Mouse (Mus musculus) kidney, postnatal 14 days (tissue): ENCODE measurements around the gene Tmem209.

Experiments
- DNase-seq: peaks from one replicate; pipeline ENCODE4 v3.0.0; 2022; ENCODE audit warnings: mixed read lengths

Tmem209 gene

GRCm38 (mm10) chr6:30460750-30461446 lies 48.7 kb downstream of the Tmem209 start:
- DNase-seq: peak; percentile 63

- peak; percentile 85 for DNase-seq
Observed at GRCm38 (mm10) chr6:30459811-30460749, 49.5 kb downstream of the Tmem209 start.

GRCm38 (mm10) chr6:30459056-30459747 lies 50.4 kb downstream of the Tmem209 start:
- DNase-seq: no peak

GRCm38 (mm10) chr6:30458626-30459025 lies 51.0 kb downstream of the Tmem209 start:
- no peak for DNase-seq

- DNase-seq: no peak
Observed at GRCm38 (mm10) chr6:30456991-30457390, 52.6 kb downstream of the Tmem209 start.

GRCm38 (mm10) chr6:30439576-30439975 lies 70.0 kb downstream of the Tmem209 start:
- no peak for DNase-seq

GRCm38 (mm10) chr6:30437054-30437453 lies 72.5 kb downstream of the Tmem209 start:
- DNase-seq: no peak

- DNase-seq: no peak
Observed at GRCm38 (mm10) chr6:30436476-30436875, 73.1 kb downstream of the Tmem209 start.

- DNase-seq: no peak
Observed at GRCm38 (mm10) chr6:30432461-30433192, 77.0 kb downstream of the Tmem209 start.
